Mouse (Mus musculus) CH12.LX (cell line): ENCODE results near the gene Ctsh.

Experiments used
- CHD2 ChIP-seq: IDR thresholded peaks from 2 replicates; pipeline ENCODE4 v1.6.1; 2011; ENCODE audit warnings: low read length, improper control_type of control experiment
- CTCF ChIP-seq, 2 experiments: IDR thresholded peaks in 1 of 2; conservative IDR thresholded peaks in 1 of 2; 2 replicates each; pipeline ENCODE4 v1.5.1; 2011 to 2012; ENCODE audit warnings: low read depth in 2 of 2, low read length in 2 of 2, improper control_type of control experiment in 1 of 2, inconsistent platforms in 1 of 2, mild to moderate bottlenecking in 1 of 2, moderate library complexity in 1 of 2
- EP300 ChIP-seq: IDR thresholded peaks from 2 replicates; pipeline ENCODE4 v1.6.1; 2011; ENCODE audit warnings: low read length, improper control_type of control experiment
- IRF4 ChIP-seq: IDR thresholded peaks from 2 replicates; pipeline ENCODE4 v1.6.1; 2014; ENCODE audit warnings: low read depth, mild to moderate bottlenecking, inconsistent platforms, low read length, improper control_type of control experiment
- MAFK ChIP-seq: IDR thresholded peaks from 2 replicates; pipeline ENCODE4 v1.6.1; 2011; ENCODE audit warnings: low read length, improper control_type of control experiment; ENCODE audit not compliant: insufficient replicate concordance
- MAZ ChIP-seq: IDR thresholded peaks from 2 replicates; pipeline ENCODE4 v1.6.1; 2012; ENCODE audit warnings: low read depth, mild to moderate bottlenecking, inconsistent platforms, low read length, improper control_type of control experiment, moderate library complexity
- NELFE ChIP-seq: IDR thresholded peaks from 2 replicates; pipeline ENCODE4 v1.6.1; 2011; ENCODE audit warnings: low read depth, low read length, improper control_type of control experiment
- POLR2A ChIP-seq: IDR thresholded peaks from 2 replicates; pipeline ENCODE4 v1.6.1; 2011; ENCODE audit warnings: low read depth, mild to moderate bottlenecking, improper control_type of control experiment, low read length
- SMC3 ChIP-seq: IDR thresholded peaks from 2 replicates; pipeline ENCODE4 v1.6.1; 2011; ENCODE audit warnings: low read depth, low read length, improper control_type of control experiment
- UBTF ChIP-seq: IDR thresholded peaks from 2 replicates; pipeline ENCODE4 v1.6.1; 2012; ENCODE audit warnings: low read depth, mild to moderate bottlenecking, inconsistent platforms, low read length, improper control_type of control experiment, moderate library complexity
- ZKSCAN1 ChIP-seq: IDR thresholded peaks from 2 replicates; pipeline ENCODE4 v1.6.1; 2012; ENCODE audit warnings: low read depth, inconsistent platforms, low read length, improper control_type of control experiment, borderline replicate concordance

- TF ChIP-seq CTCF (conservative IDR thresholded peaks at IDR 0.05 in 1 of 2, IDR thresholded peaks at IDR 0.05 in 1 of 2; ENCODE audit: low read depth in 2 of 2, low read length in 2 of 2) (no peak), IRF4 (no peak), CHD2 (no peak), POLR2A (no peak), EP300 (no peak), NELFE (no peak), MAZ (no peak), SMC3 (no peak), ZKSCAN1 (no peak), UBTF (no peak), MAFK (no peak)
Observed at GRCm38 (mm10) chr9:90122246-90122740, 68.3 kb downstream of the Ctsh start.
